Mouse (Mus musculus): ENCODE measurements around the gene Lnpk. TPM values are rescaled to one million over a fixed set of nuclear protein-coding genes. Genes with fewer than 3 reads are reported as not detected.

Lnpk gene
- polyA plus RNA-seq (2012; rRNA removed) (26.5 and 27.4 TPM in 2 replicates), polyA plus RNA-seq (2014; fragmentation: Nextera tagmentation; extraction: Ambion mirVana) (35.3 and 38.4 TPM in 2 replicates)

GRCm38 (mm10) chr2:74578843-74579489 is at the start of gene Lnpk:
TSS of gene Lnpk (minus strand) at chr2:74579435.
- peak; percentile 65; the same call in 1 of the 2 replicates for TF ChIP-seq POLR2A (IDR thresholded peaks at IDR 0.05; ENCODE audit: borderline replicate concordance, extremely low read depth, insufficient read depth, insufficient read length)
- peak within 1 kb of the TSS; percentile 77 for H3K4me2 ChIP-seq (replicated peaks; ENCODE audit: low read depth, low read length, severe bottlenecking)
- DNase-seq (ENCODE audit: low spot score) (peak; percentile 92), ATAC-seq (ENCODE audit: low FRiP score, low read depth) (peak; percentile 100)
- H3K4me3 ChIP-seq (replicated peaks; ENCODE audit: low read length), result peak within 1 kb of the TSS; percentile 83
- no peaks in the 10 kb centered on the region for H3K9me3 ChIP-seq (ENCODE audit: control insufficient read depth, low read length)
- H3K36me3 ChIP-seq (ENCODE audit: control insufficient read depth, insufficient read depth, low read length), result no peaks in the 10 kb centered on the region
- peaks cover 7% of the 10 kb centered on the region; the same call in 1 of the 2 replicates for H3K4me1 ChIP-seq (ENCODE audit: control insufficient read depth, insufficient read depth, low read length)
- peak within 1 kb of the TSS; percentile 67 for H3K27ac ChIP-seq (replicated peaks; ENCODE audit: low read depth, low read length)
- H3K27me3 ChIP-seq (ENCODE audit: control insufficient read depth, insufficient read depth, low read length), result no peaks in the 10 kb centered on the region
- H3K9ac ChIP-seq (ENCODE audit: low read depth, low read length, severe bottlenecking), result peak within 1 kb of the TSS; percentile 80
- WGBS, result under 1% methylated on average over 22 of the region's 34 CpGs

- H3K4me1 ChIP-seq (ENCODE audit: control insufficient read depth, insufficient read depth, low read length), result peaks cover 10% of the 10 kb centered on the region; the same call in 1 of the 2 replicates
- H3K4me3 ChIP-seq (replicated peaks; ENCODE audit: low read length), result peak overlapping the region; percentile 22
- H3K27ac ChIP-seq (replicated peaks; ENCODE audit: low read depth, low read length), result peak overlapping the region; percentile 87
- peak overlapping the region; percentile 47 for H3K4me2 ChIP-seq (replicated peaks; ENCODE audit: low read depth, low read length, severe bottlenecking)
- no peaks in the 10 kb centered on the region for H3K9me3 ChIP-seq (ENCODE audit: control insufficient read depth, low read length)
- 38% methylated on average over 10 of the region's 10 CpGs for WGBS
- H3K9ac ChIP-seq (ENCODE audit: low read depth, low read length, severe bottlenecking), result peak overlapping the region; percentile 6; the same call in 1 of the 2 replicates
- H3K36me3 ChIP-seq (ENCODE audit: control insufficient read depth, insufficient read depth, low read length), result no peaks in the 10 kb centered on the region
- DNase-seq (ENCODE audit: low spot score), result peak; percentile 50
- peak; percentile 24; the same call in 1 of the 2 replicates for ATAC-seq (ENCODE audit: low FRiP score, low read depth)
- H3K27me3 ChIP-seq (ENCODE audit: control insufficient read depth, insufficient read depth, low read length), result no peaks in the 10 kb centered on the region
- TF ChIP-seq POLR2A (IDR thresholded peaks at IDR 0.05; ENCODE audit: borderline replicate concordance, extremely low read depth, insufficient read depth, insufficient read length), result no peak
These were observed 41.1 kb upstream of the Lnpk start for GRCm38 (mm10) chr2:74620368-74620767.

DNA sequence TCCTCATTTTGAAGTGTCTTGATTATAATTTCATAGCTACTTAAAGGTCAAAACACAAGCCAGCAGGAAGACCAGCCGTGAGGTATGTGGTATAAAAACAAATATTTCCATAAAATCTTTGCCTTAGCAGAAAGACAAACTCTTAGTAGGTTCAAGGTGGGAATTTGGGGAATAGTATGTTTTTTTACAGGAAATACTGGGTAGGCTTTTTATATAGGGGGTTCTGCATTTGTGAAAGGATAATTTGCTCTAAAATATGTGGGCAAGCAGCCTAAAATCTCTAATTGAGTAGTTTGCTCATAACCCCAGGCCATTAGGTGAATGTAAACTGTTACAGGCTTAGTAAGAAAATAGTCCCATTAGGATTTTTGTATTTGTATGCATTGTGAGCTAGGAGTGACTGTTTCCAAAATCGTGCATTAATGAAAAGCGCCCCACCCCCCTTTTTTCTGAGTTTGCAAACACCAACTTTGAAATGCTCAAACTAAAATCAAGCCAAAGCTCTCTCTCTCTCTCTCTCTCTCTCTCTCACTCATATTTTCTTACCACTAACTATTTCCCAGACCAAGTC is 40.5 kb upstream of the Lnpk start:
- no peaks in the 10 kb centered on the region for H3K27me3 ChIP-seq (ENCODE audit: control insufficient read depth, insufficient read depth, low read length)
- no peak for TF ChIP-seq POLR2A (IDR thresholded peaks at IDR 0.05; ENCODE audit: borderline replicate concordance, extremely low read depth, insufficient read depth, insufficient read length)

GRCm38 (mm10) chr2:74617706-74618105 is 38.5 kb upstream of the Lnpk start:
- Histone ChIP-seq H3K27ac (replicated peaks; ENCODE audit: low read depth, low read length) (no peak overlapping the region), H3K4me1 (ENCODE audit: control insufficient read depth, insufficient read depth, low read length) (peaks cover 10% of the 10 kb centered on the region; the same call in 1 of the 2 replicates), H3K4me2 (replicated peaks; ENCODE audit: low read depth, low read length, severe bottlenecking) (peak overlapping the region; percentile 22; the same call in 1 of the 2 replicates), H3K9ac (ENCODE audit: low read depth, low read length, severe bottlenecking) (no peak overlapping the region), H3K27me3 (ENCODE audit: control insufficient read depth, insufficient read depth, low read length) (no peaks in the 10 kb centered on the region), H3K4me3 (replicated peaks; ENCODE audit: low read length) (peak overlapping the region; percentile 10; the same call in 1 of the 2 replicates), H3K36me3 (ENCODE audit: control insufficient read depth, insufficient read depth, low read length) (no peaks in the 10 kb centered on the region), H3K9me3 (ENCODE audit: control insufficient read depth, low read length) (no peaks in the 10 kb centered on the region)
- no peak for ATAC-seq (ENCODE audit: low FRiP score, low read depth)
- TF ChIP-seq POLR2A (IDR thresholded peaks at IDR 0.05; ENCODE audit: borderline replicate concordance, extremely low read depth, insufficient read depth, insufficient read length), result no peak
- peak; percentile 54 for DNase-seq (ENCODE audit: low spot score)
- WGBS, result 25% methylated on average over 9 of the region's 9 CpGs

More for the DNA sequence above, 40.5 kb upstream of the Lnpk start:
- DNase-seq (ENCODE audit: low spot score) (peak; percentile 69), ATAC-seq (ENCODE audit: low FRiP score, low read depth) (peak; percentile 58)
- 29% methylated on average over 3 of the region's 3 CpGs for WGBS
- Histone ChIP-seq H3K4me2 (replicated peaks; ENCODE audit: low read depth, low read length, severe bottlenecking) (peak overlapping the region; percentile 47), H3K4me1 (ENCODE audit: control insufficient read depth, insufficient read depth, low read length) (peaks cover 10% of the 10 kb centered on the region; the same call in 1 of the 2 replicates), H3K36me3 (ENCODE audit: control insufficient read depth, insufficient read depth, low read length) (no peaks in the 10 kb centered on the region), H3K27ac (replicated peaks; ENCODE audit: low read depth, low read length) (peak overlapping the region; percentile 87; the same call in 1 of the 2 replicates), H3K9ac (ENCODE audit: low read depth, low read length, severe bottlenecking) (peak overlapping the region; percentile 6; the same call in 1 of the 2 replicates), H3K4me3 (replicated peaks; ENCODE audit: low read length) (no peak overlapping the region; the same call in 1 of the 2 replicates), H3K9me3 (ENCODE audit: control insufficient read depth, low read length) (no peaks in the 10 kb centered on the region)

- Histone ChIP-seq H3K27ac (replicated peaks; ENCODE audit: low read depth, low read length) (no peak overlapping the region), H3K4me2 (replicated peaks; ENCODE audit: low read depth, low read length, severe bottlenecking) (no peak overlapping the region), H3K9me3 (ENCODE audit: control insufficient read depth, low read length) (peaks cover 5% of the 10 kb centered on the region; the same call in 1 of the 2 replicates), H3K4me1 (ENCODE audit: control insufficient read depth, insufficient read depth, low read length) (no peaks in the 10 kb centered on the region), H3K4me3 (replicated peaks; ENCODE audit: low read length) (no peak overlapping the region), H3K9ac (ENCODE audit: low read depth, low read length, severe bottlenecking) (no peak overlapping the region), H3K36me3 (ENCODE audit: control insufficient read depth, insufficient read depth, low read length) (no peaks in the 10 kb centered on the region), H3K27me3 (ENCODE audit: control insufficient read depth, insufficient read depth, low read length) (no peaks in the 10 kb centered on the region)
- no peak for ATAC-seq (ENCODE audit: low FRiP score, low read depth)
- no peak for TF ChIP-seq POLR2A (IDR thresholded peaks at IDR 0.05; ENCODE audit: borderline replicate concordance, extremely low read depth, insufficient read depth, insufficient read length)
- DNase-seq (ENCODE audit: low spot score), result no peak
- 92% methylated on average over 4 of the region's 4 CpGs for WGBS
These were observed 32.2 kb upstream of the Lnpk start for GRCm38 (mm10) chr2:74611406-74611805.
